Mouse (Mus musculus): ENCODE measurements around the gene Gm28047.

DNA sequence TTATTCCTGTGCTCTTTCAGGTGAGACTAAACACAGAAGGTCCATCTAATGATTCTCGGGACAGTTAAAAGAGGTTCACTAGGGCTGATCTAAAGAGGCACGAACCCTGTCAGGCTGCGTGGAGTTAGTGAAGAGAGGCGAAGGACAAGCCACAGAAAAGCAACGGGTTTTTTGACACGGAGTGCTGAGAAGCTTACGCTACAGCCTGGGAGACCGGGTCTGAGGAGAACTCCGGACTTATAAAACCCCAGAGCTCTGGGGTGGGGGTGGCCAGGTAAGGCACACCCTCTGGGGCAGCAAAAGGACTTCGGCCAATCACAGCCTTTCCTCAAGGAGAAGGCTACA lies 107.3 kb downstream of the Gm28047 start:
- peak; percentile 96 for TF ChIP-seq POLR2A (IDR thresholded peaks at IDR 0.05; ENCODE audit: insufficient read depth, low read depth, low read length)
- no peak for TF ChIP-seq CTCF (IDR thresholded peaks at IDR 0.05)
